Mouse (Mus musculus) thymus, adult 2 months (tissue): ENCODE data around the gene Trim31. TPM values are rescaled to one million over a fixed set of nuclear protein-coding genes. Genes with fewer than 3 reads are reported as not detected.
A peak's percentile ranks its signal among the peaks of the same experiment; 100 is the strongest.

Experiments used
- DNase-seq: peaks from one replicate; pipeline ENCODE4 v3.0.0; 2021
- H3K27ac ChIP-seq: fragments of 200-500 bp; 2 replicates; pipeline ENCODE4 v1.5.1; 2012; ENCODE audit warnings: low read length, control low read depth; ENCODE audit not compliant: control insufficient read depth, insufficient read depth
- H3K27me3 ChIP-seq: fragments of 200-500 bp; 2 replicates; pipeline ENCODE4 v1.6.1; 2012; ENCODE audit warnings: mild to moderate bottlenecking, low read length, moderate library complexity, mixed read lengths; ENCODE audit not compliant: control insufficient read depth, insufficient read depth
- H3K36me3 ChIP-seq: fragments of 200-500 bp; 2 replicates; pipeline ENCODE4 v1.6.1; 2012; ENCODE audit warnings: mild to moderate bottlenecking, low read length, moderate library complexity; ENCODE audit not compliant: control insufficient read depth, insufficient read depth
- H3K4me1 ChIP-seq: fragments of 200-500 bp; replicated peaks from 2 replicates; pipeline ENCODE4 v1.6.1; 2012; ENCODE audit warnings: low read length; ENCODE audit not compliant: control insufficient read depth, insufficient read depth
- H3K4me3 ChIP-seq: fragments of 200-500 bp; 2 replicates; pipeline ENCODE4 v1.5.1; 2012; ENCODE audit warnings: mild to moderate bottlenecking, low read length, control low read depth, moderate library complexity; ENCODE audit not compliant: control insufficient read depth, insufficient read depth
- CTCF ChIP-seq: fragments of 200-500 bp; IDR thresholded peaks from 2 replicates; pipeline ENCODE4 v1.5.1; 2012; ENCODE audit warnings: mild to moderate bottlenecking, control low read depth, low read length, moderate library complexity, borderline replicate concordance; ENCODE audit not compliant: control insufficient read depth, poor library complexity, insufficient read depth; ENCODE audit errors: extremely low read depth
- POLR2A ChIP-seq: fragments of 200-500 bp; IDR thresholded peaks from 2 replicates; pipeline ENCODE4 v1.6.1; 2012; ENCODE audit warnings: mild to moderate bottlenecking, low read length, control low read depth, moderate library complexity; ENCODE audit not compliant: control insufficient read depth, poor library complexity, insufficient read depth; ENCODE audit errors: extremely low read depth
- WGBS: fragments of 180-500 bp; shearing (Covaris S2); methylation state at CpG from one replicate; pipeline ENCODE4 v1.1.7; 2018; 5-methylcytosine and 5-hydroxymethylcytosine counted together
- polyA plus RNA-seq: library from polyadenylated mRNA; depleted of rRNA; stranded (reverse); fragments of >200 nt; gene quantifications from 2 replicates; pipeline ENCODE4 v1.2.3, GENCODE M21; 2012

Gene Trim31
- polyA plus RNA-seq, 1 experiment, result 0.38 TPM

GRCm38 (mm10) chr17:36908235-36908634 is 10.3 kb downstream of the Trim31 start:
- Histone ChIP-seq H3K27me3 (no peaks in the 10 kb centered on the region), H3K4me1 (no peaks in the 10 kb centered on the region), H3K4me3 (no peak overlapping the region), H3K36me3 (no peaks in the 10 kb centered on the region), H3K27ac (no peak overlapping the region)
- TF ChIP-seq CTCF, result no peak
- no peak for TF ChIP-seq POLR2A
- DNase-seq, result no peak
- 73% methylated on average over 1 of the region's 1 CpGs for WGBS

GRCm38 (mm10) chr17:36909802-36910201 is 11.9 kb downstream of the Trim31 start:
- DNase-seq, result no peak
- WGBS, result 57% methylated on average over 4 of the region's 4 CpGs
- no peaks in the 10 kb centered on the region for H3K27me3 ChIP-seq

GRCm38 (mm10) chr17:36912031-36912430 is 14.1 kb downstream of the Trim31 start:
- H3K4me1 ChIP-seq, result no peaks in the 10 kb centered on the region
- DNase-seq, result no peak
- 74% methylated on average over 2 of the region's 2 CpGs for WGBS
- no peak overlapping the region for H3K27ac ChIP-seq
- H3K27me3 ChIP-seq, result no peaks in the 10 kb centered on the region
- H3K36me3 ChIP-seq, result no peaks in the 10 kb centered on the region
- H3K4me3 ChIP-seq, result no peak overlapping the region
- TF ChIP-seq CTCF (no peak), POLR2A (no peak)

More at GRCm38 (mm10) chr17:36909802-36910201, 11.9 kb downstream of the Trim31 start:
- Histone ChIP-seq H3K27ac (no peak overlapping the region), H3K4me1 (no peaks in the 10 kb centered on the region), H3K36me3 (no peaks in the 10 kb centered on the region), H3K4me3 (no peak overlapping the region)
- no peak for TF ChIP-seq POLR2A
- no peak for TF ChIP-seq CTCF

GRCm38 (mm10) chr17:36914108-36914507 is 16.2 kb downstream of the Trim31 start:
- TF ChIP-seq POLR2A (no peak), CTCF (no peak)
- Histone ChIP-seq H3K27me3 (no peaks in the 10 kb centered on the region), H3K4me3 (no peak overlapping the region), H3K36me3 (no peaks in the 10 kb centered on the region), H3K27ac (no peak overlapping the region), H3K4me1 (no peaks in the 10 kb centered on the region)
- 6% methylated on average over 2 of the region's 2 CpGs for WGBS
- peak; percentile 76 for DNase-seq

- WGBS, result 11% methylated on average over 9 of the region's 9 CpGs
These were observed 17.2 kb downstream of the Trim31 start for GRCm38 (mm10) chr17:36915076-36915475.

GRCm38 (mm10) chr17:36920239-36920638 is 22.3 kb downstream of the Trim31 start:
- TF ChIP-seq POLR2A (no peak), CTCF (no peak)
- Histone ChIP-seq H3K4me1 (no peaks in the 10 kb centered on the region), H3K36me3 (no peaks in the 10 kb centered on the region), H3K4me3 (no peak overlapping the region), H3K27me3 (no peaks in the 10 kb centered on the region), H3K27ac (no peak overlapping the region)
- 80% methylated on average over 15 of the region's 15 CpGs for WGBS
- DNase-seq, result no peak

More at GRCm38 (mm10) chr17:36915076-36915475, 17.2 kb downstream of the Trim31 start:
- no peaks in the 10 kb centered on the region for H3K36me3 ChIP-seq
- no peaks in the 10 kb centered on the region for H3K4me1 ChIP-seq
- DNase-seq, result peak; percentile 73
- no peak overlapping the region for H3K4me3 ChIP-seq
- TF ChIP-seq POLR2A (no peak), CTCF (peak; percentile 36; the same call in 1 of the 2 replicates)
- H3K27ac ChIP-seq, result no peak overlapping the region
- no peaks in the 10 kb centered on the region for H3K27me3 ChIP-seq

GRCm38 (mm10) chr17:36922715-36923114 is 24.8 kb downstream of the Trim31 start:
- WGBS, result 92% methylated on average over 4 of the region's 4 CpGs
- Histone ChIP-seq H3K27me3 (no peaks in the 10 kb centered on the region), H3K4me3 (no peak overlapping the region), H3K4me1 (no peaks in the 10 kb centered on the region), H3K36me3 (no peaks in the 10 kb centered on the region), H3K27ac (no peak overlapping the region)
- no peak for TF ChIP-seq POLR2A
- no peak for TF ChIP-seq CTCF
- no peak for DNase-seq
